Mouse (Mus musculus): ENCODE measurements around the gene Gm10256.
"Not testable (repeated sequence)": the region's sequence is repeated elsewhere in the genome, so short reads cannot be mapped to it uniquely, and the experiment has no call there.

The Gm10256 gene
- long read RNA-seq, experiment 1, result 0 reads
- long read RNA-seq, experiment 2, result 0 reads

- intact Hi-C loops (cut with DNase I), result not testable (repeated sequence)
Observed at GRCm38 (mm10) chrY:2830380-2830779, at the start of gene Gm10256, which contains the start of gene Rbmy. TSS of gene Gm10256 (plus strand) at chrY:2830699. TSS of gene Rbmy (plus strand) at chrY:2830680.

DNA sequence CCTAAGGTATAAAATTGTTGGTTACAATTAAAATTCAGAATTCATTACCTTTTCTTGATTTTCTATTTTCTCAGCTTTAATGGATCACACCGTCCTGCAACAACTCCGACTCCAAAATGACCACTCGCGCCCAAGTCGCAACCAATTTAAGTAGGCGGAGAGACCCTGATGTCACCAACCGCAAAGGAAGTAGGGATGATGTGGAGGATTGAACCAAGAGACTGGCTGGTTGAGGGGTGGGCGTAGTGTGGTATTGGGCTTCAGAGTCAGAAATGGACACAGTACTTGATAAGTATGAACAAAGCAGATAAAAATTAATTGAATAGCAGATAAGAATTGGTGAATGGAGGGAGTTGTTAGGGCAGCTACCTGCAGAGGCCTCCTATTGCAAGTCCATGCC lies 34.4 kb upstream of the Gm10256 start, which contains the start of gene Gm4064:
Gm4064 (minus strand) TSS at position 101 of the 400 bp plus-strand sequence.
- intact Hi-C loops (cut with DNase I), result not testable (repeated sequence)

- intact Hi-C loops (cut with DNase I), result not testable (repeated sequence)
Observed at GRCm38 (mm10) chrY:2900689-2901088, 70.2 kb downstream of the Gm10256 start, which contains the start of gene Gm10352. TSS of gene Gm10352 (plus strand) at chrY:2900989.

Measured in adrenal gland (tissue).